Mouse (Mus musculus) liver, embryonic 11.5 days (tissue): Measurements from ENCODE around the gene C1qtnf1. TPM values are rescaled to one million over a fixed set of nuclear protein-coding genes. Genes with fewer than 3 reads are reported as not detected.
A peak's percentile ranks its signal among the peaks of the same experiment; 100 is the strongest.

ENCODE experiments used
- ATAC-seq: fragments of 200-750 bp; cut with Nextera tagmentation; replicated peaks from 2 replicates; pipeline ENCODE4 v1.8.0; 2017; ENCODE audit warnings: moderate number of reproducible peaks, mild to moderate bottlenecking, moderate TSS enrichment, moderate library complexity; ENCODE audit not compliant: low FRiP score
- DNase-seq: peaks from one replicate; pipeline ENCODE4 v3.0.0-alpha.2; 2017; ENCODE audit warnings: low spot score
- H3K27ac ChIP-seq: fragments of 300-500 bp; sonication (generic); 2 replicates; pipeline ENCODE4 v1.5.1; 2014; ENCODE audit warnings: mild to moderate bottlenecking, low read depth, low read length, control low read depth
- H3K27me3 ChIP-seq: fragments of 300-500 bp; sonication (generic); replicated peaks from 2 replicates; pipeline ENCODE4 v1.6.1; 2014; ENCODE audit warnings: low read length, mixed read lengths; ENCODE audit not compliant: control insufficient read depth, insufficient read depth
- H3K36me3 ChIP-seq: fragments of 300-500 bp; sonication (generic); 2 replicates; pipeline ENCODE4 v1.6.1; 2014; ENCODE audit warnings: mild to moderate bottlenecking, low read length, moderate library complexity, mixed read lengths; ENCODE audit not compliant: control insufficient read depth, insufficient read depth
- H3K4me1 ChIP-seq: fragments of 300-500 bp; sonication (generic); replicated peaks from 2 replicates; pipeline ENCODE4 v1.6.1; 2014; ENCODE audit warnings: low read length, mixed read lengths; ENCODE audit not compliant: control insufficient read depth, insufficient read depth
- H3K4me2 ChIP-seq: fragments of 300-500 bp; sonication (generic); 2 replicates; pipeline ENCODE4 v1.6.1; 2014; ENCODE audit warnings: mild to moderate bottlenecking, control low read depth, moderate library complexity
- H3K4me3 ChIP-seq: fragments of 300-500 bp; sonication (generic); 2 replicates; pipeline ENCODE4 v1.5.1; 2014; ENCODE audit warnings: low read depth, low read length, control low read depth
- H3K9ac ChIP-seq: fragments of 300-500 bp; sonication (generic); 2 replicates; pipeline ENCODE4 v1.6.1; 2014; ENCODE audit warnings: low read depth, low read length, control low read depth
- H3K9me3 ChIP-seq: fragments of 300-500 bp; sonication (generic); 2 replicates; pipeline ENCODE4 v1.6.1; 2016; ENCODE audit warnings: low read length, inconsistent platforms, mixed read lengths; ENCODE audit not compliant: control insufficient read depth
- WGBS: fragments of 180-500 bp; shearing (Covaris S2); extraction: QIAGEN DNeasy Blood & Tissue Kit; methylation state at CpG from one replicate; pipeline ENCODE4 v1.1.7; 2014; 5-methylcytosine and 5-hydroxymethylcytosine counted together
- polyA plus RNA-seq: library from polyadenylated mRNA; unstranded; fragments of >200 nt; fragmentation: Nextera tagmentation; extraction: Ambion mirVana; gene quantifications from 2 replicates; pipeline ENCODE4 v1.2.1, GENCODE M21; 2014

C1qtnf1 gene
- polyA plus RNA-seq, 1 experiment from 2014 or later, result 4.6 TPM

DNA sequence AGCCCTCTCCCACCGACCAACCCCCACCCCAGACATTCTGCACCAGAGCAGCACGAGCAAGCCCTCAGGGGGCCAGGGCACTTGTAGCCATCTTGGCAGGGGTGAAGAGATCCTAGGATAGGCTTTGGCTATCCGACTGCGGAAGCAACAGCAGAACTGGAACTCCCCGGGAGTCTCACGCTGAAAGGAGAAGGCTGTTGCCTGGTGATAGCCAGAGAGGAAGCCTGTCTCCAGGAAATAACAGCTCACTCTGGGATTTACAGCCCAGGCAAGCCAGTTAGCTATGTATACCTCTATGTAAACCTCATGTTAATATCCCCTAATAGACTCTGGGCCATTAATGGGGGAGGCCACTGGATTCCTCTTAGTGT, 27.5 kb upstream of the C1qtnf1 start:
- H3K27me3 ChIP-seq, result no peaks in the 10 kb centered on the region
- WGBS, result 18% methylated on average over 6 of the region's 6 CpGs
- no peaks in the 10 kb centered on the region for H3K9me3 ChIP-seq
- peaks cover 29% of the 10 kb centered on the region for H3K4me1 ChIP-seq
- ATAC-seq (peak; percentile 29; the same call in 1 of the 2 replicates), DNase-seq (no peak)
- H3K4me2 ChIP-seq, result peak overlapping the region; percentile 52
- peak overlapping the region; percentile 68; the same call in 1 of the 2 replicates for H3K27ac ChIP-seq
- 0 out of 2 replicates have a peak overlapping the region, but pooled peaks have one; percentile 6 for H3K4me3 ChIP-seq
- peak overlapping the region; percentile 43; the same call in 1 of the 2 replicates for H3K9ac ChIP-seq
- H3K36me3 ChIP-seq, result peaks cover 3% of the 10 kb centered on the region; the same call in 1 of the 2 replicates

DNA sequence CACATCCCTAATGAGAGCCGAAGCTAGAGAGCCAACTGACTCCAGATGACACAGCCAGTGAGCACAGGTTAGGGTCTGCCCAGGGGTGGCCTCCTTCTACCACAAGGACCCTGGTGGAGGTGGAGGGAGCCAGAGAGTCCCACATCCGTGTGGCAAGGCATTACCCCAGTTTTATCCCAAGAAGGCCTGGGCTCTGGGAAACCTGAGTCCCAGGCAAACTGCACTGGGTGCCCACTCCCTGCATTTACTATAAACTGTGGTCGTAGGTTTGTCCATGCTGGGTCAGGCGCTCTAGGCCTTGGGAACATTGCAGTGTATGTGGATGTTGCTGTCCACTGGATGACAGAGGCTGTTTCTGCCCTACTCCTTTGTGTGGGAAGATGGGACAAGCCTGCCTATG, 26.8 kb upstream of the C1qtnf1 start:
- Histone ChIP-seq H3K27ac (peak overlapping the region; percentile 73), H3K9me3 (no peaks in the 10 kb centered on the region), H3K27me3 (no peaks in the 10 kb centered on the region), H3K4me3 (peak overlapping the region; percentile 19; the same call in 1 of the 2 replicates), H3K4me2 (peak overlapping the region; percentile 52), H3K36me3 (peaks cover 3% of the 10 kb centered on the region; the same call in 1 of the 2 replicates), H3K4me1 (peaks cover 29% of the 10 kb centered on the region), H3K9ac (peak overlapping the region; percentile 44; the same call in 1 of the 2 replicates)
- WGBS, result 76% methylated on average over 4 of the region's 4 CpGs
- DNase-seq (no peak), ATAC-seq (no peak)

DNA sequence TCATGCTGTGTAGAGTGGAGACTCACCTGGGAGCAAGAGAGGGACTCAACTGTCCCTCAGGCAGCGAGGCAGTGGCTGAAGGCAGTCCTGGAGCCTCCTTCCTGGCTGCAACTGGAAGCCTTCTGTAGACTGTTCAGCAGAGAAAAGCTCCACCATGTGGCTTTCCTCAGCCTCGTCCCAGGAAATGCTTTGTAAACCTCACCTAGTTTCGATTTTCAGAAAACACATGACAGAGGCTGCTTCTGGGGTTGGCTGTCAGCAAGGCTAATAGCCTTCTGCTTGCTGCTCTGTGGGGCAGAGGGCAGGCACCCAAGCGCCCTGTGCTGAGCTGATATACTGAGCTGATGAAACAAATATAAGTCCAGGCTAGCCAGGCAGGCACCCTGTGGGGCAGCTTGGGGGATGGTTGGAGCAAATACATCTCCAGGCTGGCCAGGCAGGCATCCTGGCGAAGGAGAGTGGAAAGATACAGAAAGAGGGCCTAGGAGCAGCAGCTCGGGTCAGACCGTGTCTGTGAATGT, 26.2 kb upstream of the C1qtnf1 start, which contains the start of gene Lgals3bp:
TSS of gene Lgals3bp (minus strand) at position 333 of the 521 bp plus-strand sequence.
- peaks cover 6% of the 10 kb centered on the region for H3K36me3 ChIP-seq
- peak; percentile 56 for ATAC-seq
- peak; percentile 47 for DNase-seq

DNA sequence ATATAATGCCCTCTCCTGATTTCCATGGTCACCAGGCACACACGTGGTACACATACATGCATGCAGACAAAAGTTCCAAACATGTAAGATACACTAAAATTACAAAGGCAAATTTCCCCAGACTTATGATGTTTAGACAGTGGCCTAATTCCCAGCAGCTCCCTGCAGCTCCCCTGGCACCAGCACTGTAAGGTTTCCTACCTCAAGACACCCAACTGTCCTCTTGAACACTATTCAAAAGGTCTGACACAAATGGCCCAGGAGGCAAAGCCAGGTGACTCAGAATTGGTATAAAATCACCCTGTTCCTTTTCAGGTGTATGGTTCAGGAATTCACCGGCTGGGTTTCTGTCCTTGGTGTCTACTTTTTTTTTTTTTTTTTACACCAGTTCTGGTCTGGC, 24.8 kb upstream of the C1qtnf1 start:
- no peak overlapping the region for H3K4me3 ChIP-seq
- H3K9me3 ChIP-seq, result no peaks in the 10 kb centered on the region
- no peak overlapping the region for H3K27ac ChIP-seq
- DNase-seq (no peak), ATAC-seq (no peak)
- WGBS, result 90% methylated on average over 2 of the region's 2 CpGs
- H3K36me3 ChIP-seq, result peaks cover 14% of the 10 kb centered on the region
- H3K9ac ChIP-seq, result no peak overlapping the region
- H3K4me2 ChIP-seq, result no peak overlapping the region
- H3K4me1 ChIP-seq, result peaks cover 29% of the 10 kb centered on the region
- H3K27me3 ChIP-seq, result no peaks in the 10 kb centered on the region

More for the DNA sequence above, 26.2 kb upstream of the C1qtnf1 start, which contains the start of gene Lgals3bp:
- Histone ChIP-seq H3K27me3 (no peaks in the 10 kb centered on the region), H3K4me1 (peaks cover 29% of the 10 kb centered on the region), H3K4me2 (peak within 1 kb of the TSS; percentile 52), H3K27ac (peak within 1 kb of the TSS; percentile 73), H3K9me3 (no peaks in the 10 kb centered on the region), H3K9ac (peak within 1 kb of the TSS; percentile 44), H3K4me3 (peak within 1 kb of the TSS; percentile 19; the same call in 1 of the 2 replicates)
- 41% methylated on average over 7 of the region's 7 CpGs for WGBS

DNA sequence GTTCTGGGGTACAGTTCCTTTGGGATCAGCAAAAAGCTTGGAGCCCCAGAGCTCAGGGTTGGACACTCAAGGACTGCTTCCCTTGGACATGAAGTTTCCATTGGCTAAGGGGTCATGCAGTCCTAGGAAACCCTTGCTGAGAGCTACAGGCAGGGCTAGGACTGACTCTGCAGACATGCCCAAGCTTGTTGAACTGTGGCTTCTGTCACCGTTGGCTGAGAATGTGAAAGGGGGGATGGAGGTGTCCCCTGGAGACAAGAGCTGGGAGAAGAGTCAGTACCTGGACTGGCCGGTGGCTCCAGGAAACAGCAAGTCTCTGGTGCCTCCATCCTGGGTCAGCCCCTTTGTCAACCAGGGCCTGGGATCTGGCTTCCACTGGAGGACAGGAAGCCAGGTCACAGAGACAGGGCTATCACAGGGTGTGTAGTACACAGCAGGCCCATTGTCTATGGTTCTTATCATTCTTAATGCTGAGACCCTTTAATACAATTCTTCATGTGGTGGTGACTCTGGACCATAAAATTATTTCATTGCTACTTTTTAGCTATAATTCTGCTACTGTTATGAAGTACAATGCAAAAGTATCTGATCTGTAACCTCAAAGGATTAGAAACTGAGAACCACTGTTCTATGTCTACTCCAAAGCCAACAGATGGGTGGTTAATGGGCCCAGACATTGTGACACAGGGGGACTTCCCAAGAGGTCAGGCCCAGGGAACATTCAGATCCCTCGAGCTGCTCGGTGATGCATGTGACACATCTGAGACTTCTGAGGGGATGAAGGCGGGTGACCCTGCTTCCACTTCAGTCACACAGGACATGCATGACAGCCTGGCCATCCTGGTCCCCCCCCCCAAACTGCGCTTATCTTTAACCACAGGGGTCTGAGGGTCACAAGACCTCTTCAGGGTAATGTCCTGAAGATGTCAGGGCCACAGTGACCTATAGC, 23.8 kb upstream of the C1qtnf1 start:
- H3K27me3 ChIP-seq, result no peaks in the 10 kb centered on the region
- whole genome bisulfite sequencing, result 82% methylated on average over 6 of the region's 6 CpGs
- no peak overlapping the region for H3K4me3 ChIP-seq
- DNase-seq (no peak), ATAC-seq (no peak)
- H3K4me2 ChIP-seq, result no peak overlapping the region
- no peaks in the 10 kb centered on the region for H3K9me3 ChIP-seq
- peaks cover 17% of the 10 kb centered on the region for H3K36me3 ChIP-seq
- no peak overlapping the region for H3K27ac ChIP-seq
- H3K4me1 ChIP-seq, result peaks cover 29% of the 10 kb centered on the region
- H3K9ac ChIP-seq, result no peak overlapping the region

DNA sequence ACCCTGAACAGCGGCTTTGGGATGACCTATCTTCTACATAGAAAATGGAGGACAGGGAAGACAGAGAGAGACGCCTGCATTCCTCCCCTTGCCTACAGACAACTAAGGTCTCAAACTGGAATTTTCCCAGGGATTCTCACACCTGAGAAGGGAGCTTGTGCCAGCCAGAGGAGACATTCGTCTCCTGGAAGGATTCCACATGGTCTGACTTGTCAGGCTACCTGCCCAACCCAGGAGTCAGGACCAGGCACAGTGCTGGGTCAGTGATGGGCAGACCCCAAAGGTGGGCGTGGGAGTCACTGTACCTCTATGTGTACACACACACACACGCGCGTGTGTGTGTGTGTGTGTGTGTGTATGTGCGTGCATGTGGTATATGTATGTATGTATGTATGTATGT, 22.7 kb upstream of the C1qtnf1 start:
- ATAC-seq, result no peak
- Histone ChIP-seq H3K4me2 (no peak overlapping the region), H3K27ac (no peak overlapping the region), H3K4me1 (peaks cover 22% of the 10 kb centered on the region), H3K27me3 (no peaks in the 10 kb centered on the region), H3K4me3 (no peak overlapping the region), H3K36me3 (peaks cover 21% of the 10 kb centered on the region), H3K9me3 (no peaks in the 10 kb centered on the region), H3K9ac (no peak overlapping the region)
- WGBS, result 96% methylated on average over 8 of the region's 8 CpGs
- no peak for DNase-seq

DNA sequence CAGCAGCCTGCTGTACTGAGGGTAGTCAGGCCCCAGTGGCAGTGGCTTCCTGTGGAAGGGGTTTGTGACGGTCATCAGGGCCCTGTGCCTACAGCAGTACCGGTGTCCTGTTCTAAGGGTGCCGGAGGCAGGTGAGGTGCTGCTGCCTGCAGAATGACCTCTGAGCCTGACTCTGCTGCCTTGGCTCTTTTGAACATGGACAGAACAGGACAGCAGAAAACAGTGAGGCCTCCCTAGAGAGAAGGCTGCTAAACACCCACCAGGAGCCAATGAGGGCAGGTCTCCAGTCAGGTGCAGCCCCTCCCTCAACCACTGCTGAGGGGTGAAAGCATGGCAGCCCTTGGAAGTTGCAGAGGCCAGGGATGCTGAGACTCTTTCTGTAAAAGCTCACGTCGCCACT, 21.5 kb upstream of the C1qtnf1 start:
- ATAC-seq (no peak), DNase-seq (no peak)
- Histone ChIP-seq H3K27me3 (no peaks in the 10 kb centered on the region), H3K4me2 (no peak overlapping the region), H3K9me3 (no peaks in the 10 kb centered on the region), H3K36me3 (peaks cover 29% of the 10 kb centered on the region), H3K9ac (no peak overlapping the region), H3K4me3 (no peak overlapping the region), H3K4me1 (peaks cover 12% of the 10 kb centered on the region), H3K27ac (no peak overlapping the region)
- 92% methylated on average over 5 of the region's 5 CpGs for WGBS

DNA sequence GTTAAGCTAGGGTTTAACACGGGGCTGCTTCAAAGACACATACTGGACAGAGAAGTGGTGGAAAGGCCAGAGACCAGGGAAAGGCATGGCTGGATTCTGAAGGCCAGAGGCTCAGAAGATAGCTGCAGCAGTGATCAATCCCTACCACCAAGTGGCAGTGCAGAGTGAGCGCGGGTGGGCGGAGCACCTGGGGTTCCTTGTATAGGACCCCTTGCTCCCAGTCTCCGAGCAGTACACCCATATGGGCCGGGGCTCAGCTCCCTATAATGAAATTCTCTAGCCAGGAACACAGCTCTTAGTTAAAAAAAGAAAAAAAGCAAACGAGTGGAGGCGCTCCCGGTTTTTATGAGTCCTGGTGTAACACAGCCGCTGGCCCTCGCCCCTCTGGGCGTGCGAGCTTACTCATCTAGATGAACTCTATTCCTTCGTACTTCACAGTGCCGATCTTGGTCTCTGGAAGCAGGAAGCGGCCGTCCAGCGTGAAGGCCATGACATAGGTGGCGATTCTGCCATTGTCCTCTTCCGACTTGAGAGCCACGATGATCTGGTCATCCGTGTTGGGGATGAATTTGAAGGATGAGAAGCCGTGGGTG, 20.6 kb upstream of the C1qtnf1 start:
- no peak for DNase-seq
- Histone ChIP-seq H3K36me3 (peaks cover 29% of the 10 kb centered on the region), H3K9ac (no peak overlapping the region), H3K9me3 (no peaks in the 10 kb centered on the region), H3K27ac (no peak overlapping the region), H3K4me2 (no peak overlapping the region), H3K4me3 (no peak overlapping the region), H3K27me3 (no peaks in the 10 kb centered on the region), H3K4me1 (0 out of 2 replicates have a peak, but pooled peaks cover 5% of the 10 kb centered on the region)
- WGBS, result 83% methylated on average over 23 of the region's 23 CpGs
- ATAC-seq, result no peak
